Mouse (Mus musculus) stomach, embryonic 15.5 days (tissue): ENCODE measurements around the gene Lctl. TPM values are rescaled to one million over a fixed set of nuclear protein-coding genes. Genes with fewer than 3 reads are reported as not detected.
"Not testable (repeated sequence)": the region's sequence is repeated elsewhere in the genome, so short reads cannot be mapped to it uniquely, and the experiment has no call there.

Experiments used
- ATAC-seq: fragments of 200-750 bp; cut with Nextera tagmentation; 2 replicates; pipeline ENCODE4 v1.8.0; 2017; ENCODE audit warnings: low read depth, moderate number of reproducible peaks, moderate TSS enrichment; ENCODE audit not compliant: insufficient read depth, low FRiP score
- H3K27ac ChIP-seq: fragments of 300-500 bp; sonication (generic); 2 replicates; pipeline ENCODE4 v1.5.1; 2015; ENCODE audit warnings: mild to moderate bottlenecking, inconsistent platforms
- H3K27me3 ChIP-seq: fragments of 300-500 bp; sonication (generic); replicated peaks from 2 replicates; pipeline ENCODE4 v1.6.1; 2015; ENCODE audit warnings: inconsistent platforms
- H3K36me3 ChIP-seq: fragments of 300-500 bp; sonication (generic); 2 replicates; pipeline ENCODE4 v1.6.1; 2015; ENCODE audit warnings: inconsistent platforms
- H3K4me1 ChIP-seq: fragments of 300-500 bp; sonication (generic); 2 replicates; pipeline ENCODE4 v1.6.1; 2015; ENCODE audit warnings: inconsistent platforms
- H3K4me2 ChIP-seq: fragments of 300-500 bp; sonication (generic); 2 replicates; pipeline ENCODE4 v1.6.1; 2015; ENCODE audit warnings: mild to moderate bottlenecking, inconsistent platforms
- H3K4me3 ChIP-seq: fragments of 300-500 bp; sonication (generic); replicated peaks from 2 replicates; pipeline ENCODE4 v1.5.1; 2015; ENCODE audit warnings: inconsistent platforms
- H3K9ac ChIP-seq: fragments of 300-500 bp; sonication (generic); 2 replicates; pipeline ENCODE4 v1.6.1; 2015; ENCODE audit warnings: inconsistent platforms
- H3K9me3 ChIP-seq: fragments of 300-500 bp; sonication (generic); 2 replicates; pipeline ENCODE4 v1.6.1; 2016; ENCODE audit warnings: inconsistent platforms
- WGBS: fragments of 180-500 bp; shearing (Covaris S2); methylation state at CpG from one replicate; pipeline ENCODE4 v1.1.7; 2015; 5-methylcytosine and 5-hydroxymethylcytosine counted together
- polyA plus RNA-seq: library from polyadenylated mRNA; unstranded; fragments of >200 nt; fragmentation: Nextera tagmentation; extraction: Ambion mirVana; gene quantifications from 2 replicates; pipeline ENCODE4 v1.2.1, GENCODE M21; 2015

Gene Lctl
- polyA plus RNA-seq, 1 experiment from 2014 or later: not detected

GRCm38 (mm10) chr9:64120584-64121277 lies 3.8 kb downstream of the Lctl start:
- Histone ChIP-seq H3K4me3 (no peak overlapping the region), H3K9ac (no peak overlapping the region), H3K4me1 (no peaks in the 10 kb centered on the region), H3K9me3 (no peaks in the 10 kb centered on the region), H3K27ac (no peak overlapping the region), H3K4me2 (no peak overlapping the region), H3K36me3 (no peaks in the 10 kb centered on the region), H3K27me3 (no peaks in the 10 kb centered on the region)
- peak; percentile 47; the same call in 1 of the 2 replicates for ATAC-seq
- 37% methylated on average over 11 of the region's 11 CpGs for WGBS

GRCm38 (mm10) chr9:64122601-64123000 lies 5.7 kb downstream of the Lctl start:
- Histone ChIP-seq H3K9ac (no peak overlapping the region), H3K27ac (no peak overlapping the region), H3K4me1 (no peaks in the 10 kb centered on the region; the same call in 1 of the 2 replicates), H3K27me3 (no peaks in the 10 kb centered on the region), H3K36me3 (no peaks in the 10 kb centered on the region), H3K9me3 (no peaks in the 10 kb centered on the region), H3K4me2 (no peak overlapping the region), H3K4me3 (no peak overlapping the region)
- ATAC-seq: no peak
- 88% methylated on average over 10 of the region's 10 CpGs for WGBS

GRCm38 (mm10) chr9:64124846-64125245 lies 7.9 kb downstream of the Lctl start:
- not testable (repeated sequence) for H3K4me2 ChIP-seq, H3K9ac ChIP-seq, H3K4me1 ChIP-seq, H3K9me3 ChIP-seq, H3K4me3 ChIP-seq, H3K27me3 ChIP-seq, ATAC-seq, H3K27ac ChIP-seq, H3K36me3 ChIP-seq
- WGBS: 58% methylated on average over 3 of the region's 3 CpGs

GRCm38 (mm10) chr9:64125307-64125706 lies 8.4 kb downstream of the Lctl start:
- no peaks in the 10 kb centered on the region for H3K36me3 ChIP-seq
- no peak overlapping the region for H3K9ac ChIP-seq
- no peaks in the 10 kb centered on the region; the same call in 1 of the 2 replicates for H3K4me1 ChIP-seq
- H3K27me3 ChIP-seq: no peaks in the 10 kb centered on the region
- no peaks in the 10 kb centered on the region for H3K9me3 ChIP-seq
- H3K4me3 ChIP-seq: no peak overlapping the region
- no peak for ATAC-seq
- H3K4me2 ChIP-seq: no peak overlapping the region
- peak overlapping the region; percentile 35 for H3K27ac ChIP-seq
- WGBS: 59% methylated on average over 3 of the region's 3 CpGs

GRCm38 (mm10) chr9:64126121-64126520 lies 9.2 kb downstream of the Lctl start:
- no peaks in the 10 kb centered on the region; the same call in 1 of the 2 replicates for H3K4me1 ChIP-seq
- no peak for ATAC-seq
- no peak overlapping the region for H3K4me3 ChIP-seq
- H3K9ac ChIP-seq: no peak overlapping the region
- no peak overlapping the region for H3K4me2 ChIP-seq
- WGBS: 46% methylated on average over 11 of the region's 12 CpGs
- H3K27me3 ChIP-seq: no peaks in the 10 kb centered on the region
- no peaks in the 10 kb centered on the region for H3K9me3 ChIP-seq
- no peaks in the 10 kb centered on the region for H3K36me3 ChIP-seq
- no peak overlapping the region for H3K27ac ChIP-seq

GRCm38 (mm10) chr9:64131623-64132022 lies 14.7 kb downstream of the Lctl start:
- H3K9ac ChIP-seq: no peak overlapping the region
- no peak overlapping the region for H3K27ac ChIP-seq
- H3K9me3 ChIP-seq: no peaks in the 10 kb centered on the region
- H3K4me1 ChIP-seq: no peaks in the 10 kb centered on the region
- 83% methylated on average over 6 of the region's 6 CpGs for WGBS
- H3K4me2 ChIP-seq: no peak overlapping the region
- no peak overlapping the region for H3K4me3 ChIP-seq
- no peaks in the 10 kb centered on the region for H3K36me3 ChIP-seq
- ATAC-seq: no peak
- no peaks in the 10 kb centered on the region for H3K27me3 ChIP-seq

GRCm38 (mm10) chr9:64138896-64139295 lies 21.9 kb downstream of the Lctl start:
- not testable (repeated sequence) for ATAC-seq, H3K36me3 ChIP-seq, H3K27ac ChIP-seq, H3K9me3 ChIP-seq, H3K9ac ChIP-seq, H3K27me3 ChIP-seq, H3K4me3 ChIP-seq, H3K4me2 ChIP-seq, H3K4me1 ChIP-seq
- WGBS: 6% methylated on average over 6 of the region's 6 CpGs

GRCm38 (mm10) chr9:64139879-64140278 lies 22.9 kb downstream of the Lctl start:
- Histone ChIP-seq H3K4me2 (no peak overlapping the region), H3K9ac (no peak overlapping the region), H3K4me3 (no peak overlapping the region), H3K4me1 (no peaks in the 10 kb centered on the region), H3K9me3 (no peaks in the 10 kb centered on the region), H3K36me3 (0 out of 2 replicates have a peak, but pooled peaks cover 8% of the 10 kb centered on the region), H3K27me3 (no peaks in the 10 kb centered on the region), H3K27ac (no peak overlapping the region)
- ATAC-seq: no peak
- WGBS: 89% methylated on average over 9 of the region's 9 CpGs

GRCm38 (mm10) chr9:64156641-64157040 lies 39.7 kb downstream of the Lctl start:
- no peak for ATAC-seq
- Histone ChIP-seq H3K27me3 (no peaks in the 10 kb centered on the region), H3K9me3 (no peaks in the 10 kb centered on the region), H3K27ac (no peak overlapping the region), H3K9ac (no peak overlapping the region), H3K4me3 (no peak overlapping the region), H3K4me2 (no peak overlapping the region), H3K36me3 (peaks cover 17% of the 10 kb centered on the region), H3K4me1 (no peaks in the 10 kb centered on the region)
- 85% methylated on average over 1 of the region's 1 CpGs for WGBS

- no peaks in the 10 kb centered on the region for H3K27me3 ChIP-seq
- 95% methylated on average over 5 of the region's 5 CpGs for WGBS
- no peak overlapping the region for H3K9ac ChIP-seq
- no peaks in the 10 kb centered on the region for H3K4me1 ChIP-seq
- peaks cover 15% of the 10 kb centered on the region for H3K36me3 ChIP-seq
- H3K27ac ChIP-seq: no peak overlapping the region
- no peak overlapping the region for H3K4me3 ChIP-seq
- no peak for ATAC-seq
- H3K9me3 ChIP-seq: no peaks in the 10 kb centered on the region
- H3K4me2 ChIP-seq: no peak overlapping the region
Observed at GRCm38 (mm10) chr9:64160471-64160870, 43.5 kb downstream of the Lctl start.

- not testable (repeated sequence) for H3K4me1 ChIP-seq, H3K36me3 ChIP-seq, H3K27me3 ChIP-seq, H3K4me3 ChIP-seq, ATAC-seq, H3K4me2 ChIP-seq, H3K9me3 ChIP-seq, H3K9ac ChIP-seq, H3K27ac ChIP-seq
- WGBS: 92% methylated on average over 3 of the region's 3 CpGs
Observed at GRCm38 (mm10) chr9:64169967-64170366, 53.0 kb downstream of the Lctl start.

- WGBS: 4% methylated on average over 18 of the region's 18 CpGs
- Histone ChIP-seq H3K9me3 (no peaks in the 10 kb centered on the region), H3K4me2 (peak overlapping the region; percentile 64), H3K27me3 (no peaks in the 10 kb centered on the region), H3K36me3 (peaks cover 24% of the 10 kb centered on the region), H3K27ac (peak overlapping the region; percentile 98), H3K4me3 (peak overlapping the region; percentile 98), H3K9ac (peak overlapping the region; percentile 26), H3K4me1 (peaks cover 2% of the 10 kb centered on the region; the same call in 1 of the 2 replicates)
- ATAC-seq: peak; percentile 64; the same call in 1 of the 2 replicates
Observed at GRCm38 (mm10) chr9:64172145-64172815, 55.3 kb downstream of the Lctl start.
